Mouse (Mus musculus): ENCODE measurements at regions not wholly inside any gene's neighbourhood (a gene's known extent, or its start where the extent isn't known, plus 50 kb on each side); places are given as distances from the start of the nearest gene placed in this dataset.

- TF ChIP-seq CTCF (IDR thresholded peaks at IDR 0.05; ENCODE audit: low read depth, low read length) (no peak), POLR2A (IDR thresholded peaks at IDR 0.05; ENCODE audit: extremely low read depth, insufficient read depth, low read length) (no peak)
Observed at GRCm38 (mm10) chr6:12957797-12958196, 111.8 kb upstream of the Tmem106b start.
